ENCODE assay signal across 22 mouse cellular contexts in the genomic region with DNA sequence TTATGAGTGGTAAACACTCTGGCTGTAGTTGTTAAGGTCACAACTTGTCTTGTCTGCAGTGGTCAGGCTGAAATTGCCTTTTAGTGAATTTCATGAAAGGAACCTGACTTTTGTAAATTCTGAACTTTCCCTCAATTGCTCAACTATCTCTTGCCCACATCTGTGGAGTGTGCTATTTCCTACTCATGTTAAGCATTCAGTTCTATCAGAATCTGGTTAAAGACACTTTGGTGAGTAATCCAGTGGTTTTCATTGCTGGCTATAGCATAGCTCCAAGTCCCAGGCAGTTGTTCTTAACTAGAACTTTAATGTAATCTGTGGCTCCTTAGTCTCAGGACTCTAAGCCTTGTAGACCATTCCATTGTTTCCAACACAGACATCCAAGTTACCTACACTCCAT.
DNase-seq lines count a peak whose midpoint lies in the region; ATAC-seq and TF ChIP-seq lines count a peak whose summit lies in the region.
"Had no signal": no experiment of that assay in that cellular context is flagged by ENCODE, and none has a peak within 500 bp of the region (broad histone marks: within the 10 kb centered on the region; RNA-seq: fewer than 3 reads in every experiment).

No protein-coding gene starts in this region.

- H3ac ChIP-seq in C2C12 (ENCODE audit: control insufficient read depth, insufficient read length, low read depth): no peak overlapping the region

- H3K4me1 ChIP-seq in bone marrow macrophage, adult 2 months (ENCODE audit: control insufficient read depth, insufficient read depth, low read length): peaks cover 22% of the 10 kb centered on the region
- no peaks in the 10 kb centered on the region for H3K4me1 ChIP-seq in hindbrain, postnatal 0 days (ENCODE audit: insufficient read depth, low read length)
- H3K4me1 ChIP-seq: embryonic facial prominence, embryonic 13.5 days; forebrain, embryonic 10.5 days; heart, embryonic 10.5 days; hindbrain, embryonic 13.5 days; intestine, embryonic 15.5 days had no signal

- no peaks in the 10 kb centered on the region for H3K79me2 ChIP-seq in C2C12 (ENCODE audit: control insufficient read depth, insufficient read depth)

- no peaks in the 10 kb centered on the region for H3K36me3 ChIP-seq in C2C12 (ENCODE audit: control insufficient read depth, insufficient read depth)
- H3K36me3 ChIP-seq in hindbrain, postnatal 0 days (ENCODE audit: insufficient read depth, low read length): no peaks in the 10 kb centered on the region
- H3K36me3 ChIP-seq: embryonic facial prominence, embryonic 13.5 days; forebrain, embryonic 10.5 days; heart, embryonic 10.5 days; heart, embryonic 15.5 days; hindbrain, embryonic 13.5 days; intestine, embryonic 15.5 days had no signal

- H3K79me3 ChIP-seq in C2C12 (ENCODE audit: low read depth): no peaks in the 10 kb centered on the region

- no peak overlapping the region for H3K4me2 ChIP-seq in hindbrain, postnatal 0 days (ENCODE audit: low read depth, low read length)
- H3K4me2 ChIP-seq: embryonic facial prominence, embryonic 13.5 days; heart, embryonic 15.5 days; hindbrain, embryonic 13.5 days; intestine, embryonic 15.5 days had no signal

- peak; percentile 73 for DNase-seq in 3T3-L1 (ENCODE audit: low read depth, low spot score)
- no peak for DNase-seq in left cerebral cortex, postnatal 36 days (ENCODE audit: low spot score in 2 of 2)
- no peak for DNase-seq in neural tube, embryonic 10.5 days (ENCODE audit: extremely low spot score, low spot score)
- no peak for DNase-seq in hindbrain, postnatal 0 days (ENCODE audit: low spot score)
- DNase-seq: adrenal gland, postnatal 14 days; cerebellum, adult 18-20 months; cerebellum, adult 9-11 months; cerebellum, postnatal 36 days; gastrocnemius, adult 2 months; gastrocnemius, postnatal 25 days; heart, adult 11 months; heart, postnatal 14 days had no signal

- no peak for TF ChIP-seq POLR2A in bone marrow macrophage, adult 2 months (IDR thresholded peaks at IDR 0.05; ENCODE audit: borderline replicate concordance, low read depth, low read length)

- intact Hi-C loops in left cerebral cortex, postnatal 36 days (cut with DNase I): no loop called here

- no peak overlapping the region for H3K9ac ChIP-seq in hindbrain, postnatal 0 days (replicated peaks; ENCODE audit: low read length)
- H3K9ac ChIP-seq: embryonic facial prominence, embryonic 13.5 days; heart, embryonic 15.5 days; hindbrain, embryonic 13.5 days; intestine, embryonic 15.5 days had no signal

- no peak overlapping the region for H3K4me3 ChIP-seq in C2C12 (ENCODE audit: insufficient read depth, poor library complexity, severe bottlenecking)
- H3K4me3 ChIP-seq in bone marrow macrophage, adult 2 months (ENCODE audit: insufficient read depth, low read length): no peak overlapping the region
- no peak overlapping the region for H3K4me3 ChIP-seq in hindbrain, postnatal 0 days (ENCODE audit: low read length)
- H3K4me3 ChIP-seq: embryonic facial prominence, embryonic 13.5 days; forebrain, embryonic 10.5 days; gastrocnemius, adult 2 months; heart, embryonic 10.5 days; heart, embryonic 15.5 days; hindbrain, embryonic 13.5 days; intestine, embryonic 15.5 days had no signal

- ATAC-seq in megakaryocyte progenitor cell, adult 5-6 weeks (replicated peaks; ENCODE audit: poor library complexity): peak; percentile 37; the same call in 1 of the 2 replicates
- no peak for ATAC-seq in hindbrain, postnatal 0 days
- ATAC-seq: forebrain, embryonic 14.5 days; intestine, embryonic 15.5 days had no signal

- H3K27ac ChIP-seq in bone marrow macrophage, adult 2 months (ENCODE audit: insufficient read depth, low read depth, low read length): peak overlapping the region; percentile 25
- no peak overlapping the region for H3K27ac ChIP-seq in hindbrain, postnatal 0 days
- H3K27ac ChIP-seq: embryonic facial prominence, embryonic 13.5 days; forebrain, embryonic 10.5 days; gastrocnemius, adult 2 months; heart, embryonic 10.5 days; hindbrain, embryonic 13.5 days; intestine, embryonic 15.5 days had no signal

- no peaks in the 10 kb centered on the region for H3K9me3 ChIP-seq in hindbrain, postnatal 0 days (ENCODE audit: low read length)
- H3K9me3 ChIP-seq: embryonic facial prominence, embryonic 13.5 days; forebrain, embryonic 10.5 days; heart, embryonic 10.5 days; heart, embryonic 15.5 days; hindbrain, embryonic 13.5 days; intestine, embryonic 15.5 days had no signal

- H3K27me3 ChIP-seq in C2C12 (ENCODE audit: control insufficient read depth, insufficient read depth, insufficient read length): no peaks in the 10 kb centered on the region
- H3K27me3 ChIP-seq in hindbrain, postnatal 0 days (ENCODE audit: insufficient read depth, low read length): no peaks in the 10 kb centered on the region
- H3K27me3 ChIP-seq: embryonic facial prominence, embryonic 13.5 days; heart, embryonic 15.5 days; hindbrain, embryonic 13.5 days; intestine, embryonic 15.5 days had no signal

- TF ChIP-seq CTCF in C2C12 (IDR thresholded peaks at IDR 0.05; ENCODE audit: control insufficient read depth, insufficient read depth, insufficient read length): no peak
- no peak for TF ChIP-seq CTCF in bone marrow macrophage, adult 2 months (IDR thresholded peaks at IDR 0.05; ENCODE audit: low read depth, low read length)
- TF ChIP-seq CTCF in hindbrain, postnatal 0 days (IDR thresholded peaks at IDR 0.05; ENCODE audit: low read depth): no peak

TF ChIP-seq in C2C12, 6 proteins besides CTCF, POLR2A, EP300 and RAD21:
- peak; percentile 23 for TF ChIP-seq CEBPB (IDR thresholded peaks at IDR 0.05; ENCODE audit: low read depth)
- no peak for TF ChIP-seq MYOD1 (IDR thresholded peaks at IDR 0.05; ENCODE audit: control insufficient read depth, insufficient read length, low read depth)
- TF ChIP-seq USF1 (IDR thresholded peaks at IDR 0.05; ENCODE audit: low read depth): no peak
TF ChIP-seq in C2C12: peak in this region for 1.
